Mouse (Mus musculus): ENCODE data around the gene 9130230L23Rik.

DNA sequence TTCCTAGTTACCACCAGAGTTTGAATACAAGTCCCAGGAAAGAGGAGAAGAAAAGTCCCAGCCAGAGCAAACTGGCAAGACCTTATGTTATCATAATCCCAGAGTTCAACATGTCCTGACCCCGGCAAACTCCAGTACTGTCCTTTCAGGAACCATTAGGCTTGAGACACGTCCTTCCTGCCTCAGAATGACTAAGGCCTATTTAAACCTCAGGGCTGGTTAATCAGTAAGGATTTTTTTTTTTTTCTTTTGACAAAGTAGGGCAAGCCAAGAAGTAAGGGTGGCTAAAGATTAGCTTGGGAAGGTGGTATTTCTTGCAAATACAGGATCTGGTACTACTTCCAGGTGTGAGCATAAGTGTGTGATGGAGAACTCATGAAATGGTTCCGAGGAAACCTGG lies 9.9 kb upstream of the 9130230L23Rik start:
- TF ChIP-seq CTCF (IDR thresholded peaks at IDR 0.05; ENCODE audit: borderline replicate concordance, extremely low read depth, insufficient read depth, insufficient read length) (no peak), POLR2A (IDR thresholded peaks at IDR 0.05; ENCODE audit: borderline replicate concordance, extremely low read depth, insufficient read depth, insufficient read length, poor library complexity, severe bottlenecking) (no peak)
